In the genomic region with DNA sequence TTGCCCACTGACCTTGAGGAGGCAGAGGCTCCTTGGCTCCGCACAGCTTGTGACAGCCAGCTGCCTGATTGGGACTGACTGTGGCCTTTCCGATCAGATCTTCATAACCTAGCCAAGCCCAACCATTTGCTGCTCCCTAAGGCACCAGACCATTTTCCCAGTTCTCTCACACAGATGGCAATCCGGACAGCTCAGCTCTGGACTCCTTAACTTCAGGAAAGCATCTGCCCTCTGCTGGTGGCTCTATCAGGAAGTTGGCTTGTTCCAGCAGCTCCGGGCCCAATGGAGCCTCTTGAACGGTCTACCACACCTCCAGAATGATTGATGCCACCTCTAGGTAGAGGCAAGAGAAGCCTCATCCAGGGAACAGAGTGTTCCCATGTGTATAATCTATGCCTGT, we compare ENCODE assay signal across 7 mouse cellular contexts. TPM values are rescaled to one million over a fixed set of nuclear protein-coding genes. Genes with fewer than 3 reads are reported as not detected.
A peak's percentile ranks its signal among the peaks of the same experiment; 100 is the strongest.
DNase-seq lines count a peak whose midpoint lies in the region; ATAC-seq and TF ChIP-seq lines count a peak whose summit lies in the region.

No protein-coding gene starts in this region.

- peak; percentile 69 for DNase-seq in Muller cell, postnatal 12 days (ENCODE audit: inconsistent ontology term)
- DNase-seq in frontal cortex, postnatal 25 days (ENCODE audit: low spot score in 2 of 2), result peak; percentile 20 to 55
- peak; percentile 56 for DNase-seq in left cerebral cortex, adult 11 months (ENCODE audit: low spot score)
- DNase-seq in mesoderm, embryonic 11.5 days (ENCODE audit: low read depth, low spot score), result peak; percentile 83

- WGBS in bone marrow, adult 2 months, result 31% methylated on average over 5 of the region's 5 CpGs
- 38% methylated on average over 5 of the region's 5 CpGs for WGBS in hindbrain, embryonic 16.5 days
- WGBS in stomach, embryonic 16.5 days, result 22% methylated on average over 5 of the region's 5 CpGs

- H3K4me2 ChIP-seq in hindbrain, embryonic 16.5 days (ENCODE audit: low read length), result no peak overlapping the region
- H3K4me2 ChIP-seq in stomach, embryonic 16.5 days (ENCODE audit: low read depth, low read length), result no peak overlapping the region

- peak; percentile 39; the same call in 1 of the 2 replicates for TF ChIP-seq CTCF in bone marrow, adult 2 months (IDR thresholded peaks at IDR 0.05; ENCODE audit: control insufficient read depth, insufficient read depth, low read length)

- peak; percentile 68; the same call in 1 of the 2 replicates for ATAC-seq in hindbrain, embryonic 16.5 days
- peak; percentile 57; the same call in 1 of the 2 replicates for ATAC-seq in stomach, embryonic 16.5 days (ENCODE audit: insufficient read depth, low FRiP score)

- no peaks in the 10 kb centered on the region for H3K27me3 ChIP-seq in hindbrain, embryonic 16.5 days (replicated peaks; ENCODE audit: control insufficient read depth, insufficient read depth, low read length)
- no peaks in the 10 kb centered on the region for H3K27me3 ChIP-seq in stomach, embryonic 16.5 days (ENCODE audit: control insufficient read depth, insufficient read depth, low read length)

- H3K9me3 ChIP-seq in hindbrain, embryonic 16.5 days (ENCODE audit: control insufficient read depth, low read length), result no peaks in the 10 kb centered on the region
- no peaks in the 10 kb centered on the region for H3K9me3 ChIP-seq in stomach, embryonic 16.5 days (replicated peaks; ENCODE audit: control insufficient read depth, low read length)

- no peaks in the 10 kb centered on the region; the same call in 1 of the 2 replicates for H3K4me1 ChIP-seq in bone marrow, adult 2 months (ENCODE audit: control insufficient read depth, insufficient read depth, low read length)
- H3K4me1 ChIP-seq in hindbrain, embryonic 16.5 days (ENCODE audit: control insufficient read depth, insufficient read depth, low read depth, low read length), result no peaks in the 10 kb centered on the region
- 0 out of 2 replicates have a peak, but pooled peaks cover 3% of the 10 kb centered on the region for H3K4me1 ChIP-seq in stomach, embryonic 16.5 days (ENCODE audit: control insufficient read depth, insufficient read depth, low read length)

- no peak for TF ChIP-seq POLR2A in bone marrow, adult 2 months (IDR thresholded peaks at IDR 0.05; ENCODE audit: borderline replicate concordance, control insufficient read depth, low read depth, low read length)

- H3K4me3 ChIP-seq in bone marrow, adult 2 months (replicated peaks; ENCODE audit: control insufficient read depth, low read depth, low read length), result no peak overlapping the region
- no peak overlapping the region for H3K4me3 ChIP-seq in hindbrain, embryonic 16.5 days (ENCODE audit: low read length)
- H3K4me3 ChIP-seq in stomach, embryonic 16.5 days (replicated peaks; ENCODE audit: low read length), result no peak overlapping the region

- no peak overlapping the region for H3K9ac ChIP-seq in hindbrain, embryonic 16.5 days (ENCODE audit: low read depth, low read length)
- H3K9ac ChIP-seq in stomach, embryonic 16.5 days (ENCODE audit: low read length), result no peak overlapping the region

- no peaks in the 10 kb centered on the region for H3K36me3 ChIP-seq in hindbrain, embryonic 16.5 days (ENCODE audit: control insufficient read depth, insufficient read depth, low read length)
- no peaks in the 10 kb centered on the region for H3K36me3 ChIP-seq in stomach, embryonic 16.5 days (ENCODE audit: control insufficient read depth, insufficient read depth, low read length)

- H3K27ac ChIP-seq in bone marrow, adult 2 months (ENCODE audit: control insufficient read depth, insufficient read depth, low read depth, low read length, poor library complexity), result no peak overlapping the region
- no peak overlapping the region for H3K27ac ChIP-seq in hindbrain, embryonic 16.5 days (ENCODE audit: low read depth, low read length)
- no peak overlapping the region for H3K27ac ChIP-seq in stomach, embryonic 16.5 days (ENCODE audit: low read length)

RNA-seq across cellular contexts. Expression of gene Adpgk, which starts 21.6 kb away (rescaled TPM):
- 81.1 and 196 TPM in 2 replicates for polyA plus RNA-seq in bone marrow, adult 2 months (2011; ENCODE audit: insufficient read depth, insufficient read length, low replicate concordance, missing spikeins)
- polyA plus RNA-seq in hindbrain, embryonic 16.5 days (2015; fragmentation: Nextera tagmentation; extraction: Ambion mirVana), result 22.6 and 25.7 TPM in 2 replicates
- polyA plus RNA-seq in stomach, embryonic 16.5 days (2015; fragmentation: Nextera tagmentation; extraction: Ambion mirVana), result 25.0 and 29.7 TPM in 2 replicates
